In genomic region chr19:36927800-36928361, GRCm38 (mm10) we compare ENCODE assay signal across 10 mouse cellular contexts. TPM values are rescaled to one million over a fixed set of nuclear protein-coding genes. Genes with fewer than 3 reads are reported as not detected.
DNase-seq lines count a peak whose midpoint lies in the region; ATAC-seq and TF ChIP-seq lines count a peak whose summit lies in the region.
"Had no signal": no experiment of that assay in that cellular context is flagged by ENCODE, and none has a peak within 500 bp of the region (broad histone marks: within the 10 kb centered on the region; RNA-seq: fewer than 3 reads in every experiment).

No protein-coding gene starts in this region.

- H3K27ac ChIP-seq in kidney, embryonic 16.5 days (ENCODE audit: low read length) = no peak overlapping the region
- peak overlapping the region; percentile 49 for H3K27ac ChIP-seq in embryonic fibroblast, embryonic 13.5 days (ENCODE audit: insufficient read depth, low read length)
- no peak overlapping the region for H3K27ac ChIP-seq in midbrain, embryonic 12.5 days (replicated peaks)

- no peak for TF ChIP-seq POLR2A in embryonic fibroblast, embryonic 13.5 days (IDR thresholded peaks at IDR 0.05; ENCODE audit: low read depth, low read length)

- no peak for TF ChIP-seq CTCF in embryonic fibroblast, embryonic 13.5 days (IDR thresholded peaks at IDR 0.05; ENCODE audit: borderline replicate concordance, insufficient read depth, low read length)

- peaks cover 19% of the 10 kb centered on the region for H3K4me1 ChIP-seq in kidney, embryonic 16.5 days (ENCODE audit: insufficient read depth, low read length)
- no peaks in the 10 kb centered on the region; the same call in 1 of the 2 replicates for H3K4me1 ChIP-seq in embryonic fibroblast, embryonic 13.5 days (ENCODE audit: control insufficient read depth, insufficient read depth, low read length)
- H3K4me1 ChIP-seq in midbrain, embryonic 12.5 days = peaks cover 17% of the 10 kb centered on the region

- no peak overlapping the region for H3K9ac ChIP-seq in kidney, embryonic 16.5 days (replicated peaks; ENCODE audit: low read length)
- H3K9ac ChIP-seq in midbrain, embryonic 12.5 days (replicated peaks) = no peak overlapping the region

- peak overlapping the region; percentile 79 for H3K4me2 ChIP-seq in kidney, embryonic 16.5 days (replicated peaks; ENCODE audit: low read depth, low read length)
- H3K4me2 ChIP-seq in midbrain, embryonic 12.5 days (replicated peaks) = peak overlapping the region; percentile 81

- H3K9me3 ChIP-seq in kidney, embryonic 16.5 days (ENCODE audit: low read length) = no peaks in the 10 kb centered on the region
- no peaks in the 10 kb centered on the region for H3K9me3 ChIP-seq in midbrain, embryonic 12.5 days

- no peaks in the 10 kb centered on the region for H3K36me3 ChIP-seq in kidney, embryonic 16.5 days (ENCODE audit: insufficient read depth, low read length)
- H3K36me3 ChIP-seq in midbrain, embryonic 12.5 days = no peaks in the 10 kb centered on the region

- H3K4me3 ChIP-seq in kidney, embryonic 16.5 days (ENCODE audit: low read length) = no peak overlapping the region
- peak overlapping the region; percentile 59; the same call in 1 of the 2 replicates for H3K4me3 ChIP-seq in embryonic fibroblast, embryonic 13.5 days (ENCODE audit: insufficient read depth, low read length)
- H3K4me3 ChIP-seq in midbrain, embryonic 12.5 days = no peak overlapping the region

- H3K27me3 ChIP-seq in kidney, embryonic 16.5 days (ENCODE audit: insufficient read depth, low read length) = no peaks in the 10 kb centered on the region
- H3K27me3 ChIP-seq in midbrain, embryonic 12.5 days = no peaks in the 10 kb centered on the region

- 84% methylated on average over 6 of the region's 6 CpGs for WGBS in kidney, embryonic 16.5 days
- 86% methylated on average over 6 of the region's 6 CpGs for WGBS in midbrain, embryonic 12.5 days

- ATAC-seq in kidney, embryonic 16.5 days (ENCODE audit: low FRiP score, low TSS enrichment) = no peak
- no peak for ATAC-seq in midbrain, embryonic 12.5 days (ENCODE audit: low FRiP score, low read depth)
- ATAC-seq: activated CD4-positive, CD25-positive, alpha-beta regulatory T cell, adult 4 months had no signal

- DNase-seq in kidney, postnatal 14 days = no peak
- peak; percentile 43 for DNase-seq in MEL-GATA-1-ER (ENCODE audit: extremely low read depth, low read depth)
- no peak for DNase-seq in cerebellum, postnatal 4 days (ENCODE audit: low spot score in 2 of 2)
- DNase-seq in adrenal gland, adult 18-20 months (ENCODE audit: low spot score in 2 of 2) = no peak
- no peak for DNase-seq in layer of hippocampus, adult 18-20 months (ENCODE audit: low spot score in 2 of 2)
- DNase-seq: right cerebral cortex, postnatal 25 days had no signal

RNA-seq across cellular contexts. Expression of gene Btaf1, which starts 2.0 kb away (rescaled TPM):
- polyA plus RNA-seq in kidney, embryonic 16.5 days (2015; fragmentation: Nextera tagmentation; extraction: Ambion mirVana) = 10.4 and 11.1 TPM in 2 replicates
- polyA plus RNA-seq in embryonic fibroblast, embryonic 13.5 days (2011; ENCODE audit: insufficient read length, low read depth, missing spikeins) = 27.5 and 30.2 TPM in 2 replicates
- 20.3 and 21.0 TPM in 2 replicates for polyA plus RNA-seq in midbrain, embryonic 12.5 days (2016; fragmentation: Nextera tagmentation; extraction: Ambion mirVana)
- total RNA-seq in adrenal gland, adult 18-20 months (2021) = 10 to 100 TPM; 29.2 to 31.0 TPM
- total RNA-seq in layer of hippocampus, adult 18-20 months (2021) = 10 to 100 TPM; 33.3 to 33.4 TPM

RNA-seq across cellular contexts. Expression of gene Fgfbp3, which starts 8.5 kb away (rescaled TPM):
- 5.7 and 5.8 TPM in 2 replicates for polyA plus RNA-seq in kidney, embryonic 16.5 days (2015; fragmentation: Nextera tagmentation; extraction: Ambion mirVana)
- polyA plus RNA-seq in embryonic fibroblast, embryonic 13.5 days (2011; ENCODE audit: insufficient read length, low read depth, missing spikeins) = 2.3 and 3.3 TPM in 2 replicates
- polyA plus RNA-seq in midbrain, embryonic 12.5 days (2016; fragmentation: Nextera tagmentation; extraction: Ambion mirVana) = 51.7 and 54.4 TPM in 2 replicates
- 1 to 10 TPM; 2.4 to 3.8 TPM for total RNA-seq in adrenal gland, adult 18-20 months (2021)
- total RNA-seq in layer of hippocampus, adult 18-20 months (2021) = 1 to 10 TPM; 8.3 to 9.7 TPM
- polyA plus RNA-seq: activated CD4-positive, CD25-positive, alpha-beta regulatory T cell, adult 4 months had no signal
